Mouse (Mus musculus) cortical plate, adult 2 months (tissue): ENCODE measurements around the gene L1cam.

Experiments used
- CTCF ChIP-seq: fragments of 200-500 bp; IDR thresholded peaks from 2 replicates; pipeline ENCODE4 v1.5.1; 2011; ENCODE audit warnings: mild to moderate bottlenecking, control low read depth, low read length; ENCODE audit not compliant: insufficient read depth; ENCODE audit errors: extremely low read depth
- POLR2A ChIP-seq: fragments of 200-500 bp; IDR thresholded peaks from 2 replicates; pipeline ENCODE4 v1.6.1; 2011; ENCODE audit warnings: mild to moderate bottlenecking, low read length, control low read depth; ENCODE audit not compliant: insufficient read depth; ENCODE audit errors: extremely low read depth

- TF ChIP-seq CTCF (no peak), POLR2A (no peak)
Measured at GRCm38 (mm10) chrX:73922550-73922882, 26.6 kb upstream of the L1cam start.
